Mouse (Mus musculus): ENCODE measurements at regions not wholly inside any gene's neighbourhood (a gene's known extent, or its start where the extent isn't known, plus 50 kb on each side); places are given as distances from the start of the nearest gene placed in this dataset.

DNA sequence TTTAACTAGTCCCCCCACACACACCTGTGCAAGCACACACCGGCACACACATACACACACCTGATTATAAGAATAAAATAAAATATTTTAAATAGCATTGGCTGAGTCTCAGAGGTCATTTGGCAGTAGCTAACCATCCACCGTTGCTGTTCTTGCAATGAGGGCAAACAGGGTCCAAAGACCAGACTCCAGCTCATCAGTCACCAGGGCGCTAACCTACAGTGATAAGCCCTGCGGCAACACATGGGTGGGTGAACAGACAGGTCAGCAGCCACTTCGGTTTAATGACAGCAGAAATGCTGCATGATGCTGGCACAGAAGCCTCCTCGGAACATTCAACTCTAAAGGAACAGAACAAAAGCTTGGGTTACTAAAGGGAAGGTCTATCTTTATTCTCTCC lies 54.9 kb downstream of the Tas2r134 start:
- DNase-seq: no peak

DNA sequence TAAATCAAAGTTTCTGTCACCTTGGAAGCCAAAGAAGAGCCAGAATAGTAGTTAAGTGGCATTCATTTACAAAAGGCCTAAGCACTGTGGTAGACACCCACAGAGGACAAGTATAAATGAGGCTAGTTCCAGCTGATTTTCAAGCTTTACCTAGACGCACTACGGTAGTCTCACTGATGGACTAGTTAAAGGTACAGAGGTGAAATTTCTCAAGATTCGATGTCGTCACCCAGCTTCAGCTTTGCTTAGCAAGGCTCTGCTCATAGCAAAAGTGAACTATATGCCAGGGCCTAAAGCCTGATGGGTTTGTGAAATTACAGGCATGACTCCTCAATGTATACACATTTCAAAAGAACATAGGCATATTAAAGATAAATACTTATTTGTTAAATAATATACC lies 55.4 kb downstream of the Tas2r134 start:
- no peak for DNase-seq

DNA sequence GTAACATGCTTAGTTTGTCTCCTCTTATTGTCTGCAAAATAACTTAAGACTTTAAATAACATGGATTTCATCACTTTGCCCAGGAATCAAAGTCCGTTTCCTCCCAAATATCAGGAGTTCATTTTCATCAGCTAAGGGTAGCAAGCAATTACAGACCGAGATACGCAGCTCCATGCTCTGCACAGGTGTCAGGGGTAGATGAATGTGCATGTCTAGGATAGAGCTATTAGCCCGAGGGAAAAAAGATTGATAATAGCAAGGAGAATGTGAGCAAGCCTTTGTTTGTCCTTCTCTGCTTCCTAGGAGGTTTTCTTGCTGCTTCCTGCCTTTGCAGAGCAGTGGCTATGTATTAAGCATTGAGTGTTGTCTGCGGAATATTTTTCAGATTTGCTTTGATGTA lies 77.8 kb downstream of the Tas2r134 start:
- no peak for DNase-seq

DNA sequence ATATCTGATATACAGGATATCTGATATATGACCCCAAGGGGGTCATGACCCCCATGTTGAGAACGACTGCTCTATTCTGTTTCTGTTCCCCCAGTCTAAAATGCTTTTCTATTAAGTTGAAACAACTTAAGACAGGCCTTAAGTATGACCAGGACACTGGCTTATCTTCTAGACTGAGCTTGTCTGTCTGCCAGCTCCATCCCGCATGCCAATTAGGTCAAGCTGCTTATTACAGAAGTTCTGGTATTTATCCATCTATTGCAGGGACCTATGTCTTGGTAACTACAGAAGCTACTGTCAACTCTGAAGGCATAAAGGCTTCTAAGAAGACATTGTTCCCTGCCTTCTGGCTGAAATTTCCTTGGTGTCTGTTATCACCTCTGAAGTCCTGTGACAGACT lies 81.4 kb downstream of the Tas2r134 start:
- DNase-seq: peak; percentile 42 to 61

DNA sequence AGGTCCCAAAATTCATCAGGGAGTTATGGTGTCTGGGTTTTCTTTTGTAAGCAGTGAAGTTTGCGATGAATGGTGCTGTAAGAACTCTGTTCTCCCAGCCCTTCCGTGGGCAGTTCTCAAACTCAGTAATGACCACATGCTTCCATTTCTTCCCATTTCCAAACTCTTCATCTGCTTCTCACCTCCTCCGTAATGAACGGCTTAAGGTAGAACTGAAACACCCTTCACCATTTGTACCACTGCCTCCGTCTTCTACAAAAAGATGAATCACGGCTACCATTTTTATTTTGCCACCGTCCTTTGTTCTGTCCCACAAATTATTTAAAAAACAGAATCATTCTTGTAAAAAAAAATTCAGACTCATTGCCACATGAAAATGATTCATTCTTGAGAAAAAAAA lies 85.3 kb downstream of the Tas2r134 start:
- DNase-seq: no peak

DNA sequence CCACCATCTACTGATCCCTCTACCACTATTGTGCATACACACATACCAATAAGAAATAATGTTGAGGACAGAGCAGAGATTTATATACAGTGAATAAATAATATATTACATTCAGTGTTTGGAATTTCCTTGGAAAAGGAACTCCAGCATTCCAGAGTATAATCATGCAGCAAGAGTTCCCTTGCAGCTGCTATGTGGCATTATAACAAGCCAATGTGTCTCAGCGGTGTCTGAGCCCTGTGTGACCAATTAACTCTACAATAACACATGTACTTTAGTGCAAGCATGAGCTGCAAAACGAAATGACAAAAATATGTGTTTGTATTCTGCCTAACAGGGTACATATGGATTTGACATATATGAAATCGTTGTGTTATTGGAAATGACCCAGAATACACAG lies 103.5 kb downstream of the Tas2r134 start:
- no peak for DNase-seq

DNA sequence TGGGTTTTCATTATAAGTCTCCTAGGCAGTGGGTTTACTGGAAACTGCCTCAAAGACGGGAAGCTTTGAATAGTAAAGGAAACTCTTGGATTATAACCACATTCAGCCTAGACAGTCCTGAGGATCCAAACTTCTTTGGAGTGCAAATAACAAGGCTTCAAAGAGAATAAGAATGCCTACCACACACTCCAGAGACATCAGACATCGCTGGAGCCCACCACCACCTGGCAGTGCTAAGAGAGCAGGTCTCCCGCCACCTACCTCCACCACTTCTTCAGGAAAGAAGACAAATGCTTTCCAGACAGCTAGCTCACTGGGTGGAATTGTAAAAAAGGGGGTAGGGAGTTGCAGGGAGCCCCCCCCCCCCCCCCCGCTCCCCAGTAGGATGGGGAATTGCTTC lies 104.4 kb downstream of the Tas2r134 start:
- no peak for DNase-seq

DNA sequence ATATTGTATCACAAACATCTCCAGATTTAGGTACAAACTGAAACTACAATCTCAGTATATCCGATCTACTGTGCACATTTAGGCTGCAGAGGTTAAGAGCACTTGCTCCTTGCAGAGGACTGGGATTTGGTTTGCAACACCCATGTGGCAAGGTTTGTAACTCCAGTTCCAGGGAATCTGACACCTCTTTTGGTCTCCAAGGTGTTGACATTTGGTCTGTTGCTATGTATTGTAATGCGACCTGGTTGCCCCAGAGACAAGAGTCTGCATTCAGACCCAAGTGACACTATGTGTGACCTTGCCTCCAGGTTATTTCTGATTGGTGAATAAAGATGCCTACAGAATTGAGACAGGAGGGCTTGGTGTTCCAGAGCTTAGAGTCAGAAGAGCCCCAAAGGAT lies 105.0 kb downstream of the Tas2r134 start:
- no peak for DNase-seq

DNA sequence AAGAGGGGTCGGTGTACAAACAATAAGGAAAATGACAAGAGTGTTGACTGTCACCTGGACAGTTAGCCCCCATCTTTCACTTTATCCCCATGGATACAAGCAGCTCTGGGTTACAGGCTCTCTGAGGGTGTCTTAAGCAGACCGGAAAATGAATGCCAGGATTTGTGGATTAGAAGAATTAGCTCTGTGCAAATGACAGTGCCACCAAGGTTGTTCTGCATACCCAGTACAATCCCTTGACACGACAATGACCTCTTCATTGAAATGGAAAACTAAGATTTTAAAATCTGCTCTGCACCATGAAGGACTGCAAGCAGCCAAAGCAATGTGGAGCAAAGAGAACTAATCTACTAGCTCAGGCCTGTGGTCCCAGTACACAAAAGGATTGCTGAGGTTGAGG lies 105.9 kb downstream of the Tas2r134 start:
- no peak for DNase-seq

DNA sequence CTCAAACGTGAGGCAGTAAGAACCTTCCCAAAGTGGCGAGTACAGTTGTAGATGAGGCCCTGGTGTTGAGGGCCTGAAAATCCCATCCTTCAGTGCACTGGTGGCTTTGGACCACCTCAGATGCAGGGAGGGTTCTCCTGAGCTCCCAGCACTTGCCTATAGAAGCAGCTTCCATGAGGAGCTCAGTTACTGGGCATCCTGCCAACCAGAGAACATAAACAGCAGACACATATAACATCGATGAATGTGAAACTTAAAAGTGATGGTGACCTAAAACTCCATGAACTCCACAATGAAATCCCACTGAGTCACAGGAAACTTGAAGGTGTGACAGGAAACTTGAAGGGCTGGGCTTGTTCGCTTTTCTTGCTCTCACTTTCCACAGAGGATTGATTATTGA lies 109.1 kb downstream of the Tas2r134 start:
- DNase-seq: no peak

DNA sequence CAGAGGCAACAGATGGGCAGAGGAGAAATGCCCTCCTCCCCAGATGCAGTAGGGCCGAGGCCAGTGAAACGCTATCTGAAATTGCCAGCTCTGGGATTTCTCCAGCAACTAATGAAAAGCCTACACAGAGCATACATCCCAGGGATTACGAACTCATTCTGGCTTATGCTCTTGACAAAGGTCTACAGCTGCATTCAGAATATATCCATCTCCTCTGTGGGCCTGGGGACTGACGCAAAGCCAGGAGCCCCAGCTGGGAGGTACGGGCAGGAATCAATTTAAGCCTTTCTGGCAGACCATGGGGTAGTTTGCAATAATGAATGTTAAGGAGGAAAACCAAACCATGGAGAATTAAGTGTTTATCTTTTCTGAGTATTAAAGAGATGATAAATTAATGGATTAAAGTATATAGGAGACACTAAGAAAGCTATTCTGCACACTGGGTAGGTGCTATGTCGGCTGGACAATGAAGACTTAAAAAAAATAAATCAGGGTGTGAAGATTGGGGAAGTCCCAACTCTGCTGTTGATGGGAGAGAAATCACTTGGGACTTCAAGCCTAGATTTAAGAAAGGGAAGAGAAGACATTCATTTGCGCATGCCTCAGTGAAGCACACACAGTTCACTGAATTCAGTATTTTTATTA lies 120.5 kb downstream of the Tas2r134 start:
- peak; percentile 28 to 58 for DNase-seq

DNA sequence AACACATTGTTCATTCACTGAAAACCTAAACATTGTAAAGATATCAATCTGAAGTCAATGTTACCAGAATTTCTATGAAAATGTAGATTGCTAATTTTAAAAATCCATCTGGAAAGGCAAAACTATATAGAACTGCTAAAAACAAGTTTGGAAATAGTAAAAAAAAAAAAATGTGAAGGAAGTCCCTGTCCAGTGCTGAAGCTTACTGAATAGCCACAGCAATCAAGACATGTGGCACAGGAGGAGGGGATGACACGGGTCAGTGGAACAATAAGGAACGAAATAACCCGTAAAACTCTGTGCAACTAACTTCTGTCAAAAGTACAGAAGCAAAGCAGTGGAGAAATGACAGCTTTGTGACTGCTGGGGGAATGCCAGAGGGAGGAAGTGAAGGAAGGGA lies 121.9 kb downstream of the Tas2r134 start:
- DNase-seq: no peak

DNA sequence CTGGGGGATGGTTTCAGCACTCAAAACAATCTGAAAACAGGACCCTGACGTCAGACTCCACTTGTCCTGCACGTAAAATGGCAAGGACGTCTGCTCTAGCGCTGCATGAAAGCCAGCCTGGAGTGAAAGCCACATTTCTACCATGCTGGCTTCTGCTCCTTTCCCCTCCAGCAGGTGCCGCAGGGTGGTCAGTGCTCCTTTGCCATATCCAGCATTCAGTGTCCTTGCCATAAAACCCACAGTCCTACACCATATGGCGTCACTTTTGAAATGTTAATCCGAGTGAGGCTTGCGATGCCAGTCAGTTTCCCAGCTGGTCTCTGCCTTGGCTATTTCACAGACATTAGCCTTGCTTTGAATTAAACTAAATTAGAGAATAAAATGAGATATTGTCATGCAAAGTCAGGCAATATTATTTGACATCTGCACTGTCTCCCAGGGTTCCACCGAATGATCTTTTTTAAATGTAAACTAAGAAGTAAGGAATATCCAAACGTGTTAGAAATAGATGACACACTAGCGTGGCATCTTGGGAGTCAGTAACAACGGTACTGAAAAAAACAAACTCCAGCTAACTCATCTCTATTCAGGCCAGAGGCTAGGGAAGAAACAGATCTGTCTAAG lies 125.7 kb downstream of the Tas2r134 start:
- peak; percentile 73 to 86 for DNase-seq

DNA sequence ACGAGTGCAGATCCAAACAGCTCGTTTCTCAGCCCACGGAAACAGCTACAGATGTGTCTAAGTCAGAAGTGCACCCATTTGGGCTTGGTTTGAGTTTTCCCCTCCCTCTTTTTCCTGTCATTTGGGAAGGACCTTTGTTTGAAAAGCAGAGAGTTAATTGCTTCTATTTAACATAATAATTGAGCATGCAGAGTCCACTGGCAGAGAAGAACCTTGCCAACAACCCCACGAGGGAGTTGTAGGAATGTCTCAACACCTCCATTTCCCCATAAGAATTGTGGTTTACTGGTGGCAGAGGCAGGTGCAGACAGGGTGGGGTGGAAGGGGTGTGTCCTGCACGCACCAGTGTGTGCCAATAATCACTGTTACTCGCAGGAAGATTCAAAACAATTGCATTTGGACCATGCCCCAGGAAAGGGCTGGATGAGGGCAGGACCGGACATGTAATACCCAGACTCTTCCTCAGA lies 126.3 kb downstream of the Tas2r134 start:
- DNase-seq: peak; percentile 23 to 29

DNA sequence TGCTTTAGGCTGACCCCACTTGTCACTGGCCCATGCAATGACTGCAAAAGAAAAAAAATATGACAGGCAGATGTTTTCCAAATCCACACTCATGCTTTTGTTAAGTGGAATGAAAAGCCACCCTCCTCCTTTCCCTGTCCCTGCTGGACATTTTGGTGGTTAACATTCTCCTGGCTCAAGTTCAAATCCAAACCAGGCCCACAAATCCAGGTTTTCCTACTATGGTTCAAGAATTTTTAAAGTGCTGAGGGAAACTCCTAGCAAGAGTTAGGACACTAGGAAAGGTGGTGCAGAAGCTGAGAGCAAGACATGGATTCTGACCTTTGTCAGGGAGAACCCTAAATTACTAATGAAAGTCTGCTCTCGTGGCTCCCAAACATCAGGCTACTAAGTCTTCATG lies 130.1 kb downstream of the Tas2r134 start:
- DNase-seq: no peak

DNA sequence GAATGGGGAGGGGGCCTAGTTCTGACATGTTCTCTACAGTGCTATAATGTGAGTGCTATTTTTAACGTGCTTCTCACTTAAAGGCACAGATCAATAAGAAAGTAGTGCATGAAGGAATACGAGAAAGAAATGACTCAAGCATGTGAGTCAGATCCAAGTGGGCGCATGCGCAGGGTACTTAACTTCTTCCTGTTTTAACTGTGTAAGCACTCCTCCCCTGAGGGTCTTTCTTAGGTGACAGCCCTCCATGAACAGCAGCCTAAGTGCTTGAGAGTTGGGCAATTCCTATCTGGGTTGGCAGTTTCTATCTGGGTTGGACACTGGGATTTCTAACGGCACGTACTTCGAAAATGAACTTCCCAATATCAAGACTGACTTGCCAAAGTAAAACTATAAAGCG lies 130.8 kb downstream of the Tas2r134 start:
- DNase-seq: no peak

DNA sequence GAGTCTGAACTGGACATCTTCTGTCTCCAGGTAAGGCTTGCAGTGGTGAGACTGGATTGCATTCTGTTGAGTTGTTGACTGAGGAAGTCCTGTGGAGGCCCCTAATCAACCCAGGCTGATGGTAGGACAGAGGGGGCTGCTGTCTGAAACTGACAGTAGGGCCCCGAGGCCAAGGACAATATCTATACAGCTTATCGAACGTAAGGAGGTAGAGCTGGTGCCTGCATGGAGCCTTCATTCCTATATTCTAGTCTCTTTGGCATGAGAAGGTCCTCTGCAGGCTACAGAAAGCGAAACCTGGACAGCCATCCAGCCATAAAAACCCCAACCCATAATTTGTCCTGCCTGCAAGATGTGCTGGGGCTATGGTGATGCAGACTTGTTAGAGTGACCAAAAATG lies 135.6 kb downstream of the Tas2r134 start:
- DNase-seq: no peak

DNA sequence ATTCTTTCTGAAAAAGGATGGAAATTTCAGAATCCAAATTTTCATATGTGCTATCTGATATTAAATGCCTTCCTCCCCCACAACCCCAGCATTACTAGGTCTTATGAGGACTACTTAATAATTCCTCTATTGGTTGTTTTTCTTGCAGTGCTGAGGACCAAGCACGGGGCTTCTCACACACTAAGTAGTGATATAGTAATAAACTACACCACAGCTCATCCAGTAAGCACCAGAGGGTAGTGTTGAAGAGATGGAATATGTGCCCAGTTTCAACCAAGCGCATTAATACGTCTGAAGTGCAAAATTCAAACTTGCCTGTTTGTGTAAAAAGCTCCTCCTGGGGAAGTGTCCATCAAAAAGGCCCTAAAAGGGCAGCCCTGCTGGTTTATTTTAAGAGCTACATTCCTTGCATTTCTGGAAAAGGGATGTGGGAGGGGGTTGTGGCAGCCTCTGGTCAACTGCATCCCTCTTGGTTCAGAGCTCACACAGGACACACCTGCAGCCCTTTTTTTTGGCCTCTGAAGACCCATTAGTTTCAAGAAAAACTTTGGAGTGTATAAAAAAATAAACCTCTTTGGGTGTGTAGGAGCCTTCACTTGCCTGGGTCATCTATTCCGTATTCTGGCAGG lies 140.3 kb downstream of the Tas2r134 start:
- no peak for DNase-seq

DNA sequence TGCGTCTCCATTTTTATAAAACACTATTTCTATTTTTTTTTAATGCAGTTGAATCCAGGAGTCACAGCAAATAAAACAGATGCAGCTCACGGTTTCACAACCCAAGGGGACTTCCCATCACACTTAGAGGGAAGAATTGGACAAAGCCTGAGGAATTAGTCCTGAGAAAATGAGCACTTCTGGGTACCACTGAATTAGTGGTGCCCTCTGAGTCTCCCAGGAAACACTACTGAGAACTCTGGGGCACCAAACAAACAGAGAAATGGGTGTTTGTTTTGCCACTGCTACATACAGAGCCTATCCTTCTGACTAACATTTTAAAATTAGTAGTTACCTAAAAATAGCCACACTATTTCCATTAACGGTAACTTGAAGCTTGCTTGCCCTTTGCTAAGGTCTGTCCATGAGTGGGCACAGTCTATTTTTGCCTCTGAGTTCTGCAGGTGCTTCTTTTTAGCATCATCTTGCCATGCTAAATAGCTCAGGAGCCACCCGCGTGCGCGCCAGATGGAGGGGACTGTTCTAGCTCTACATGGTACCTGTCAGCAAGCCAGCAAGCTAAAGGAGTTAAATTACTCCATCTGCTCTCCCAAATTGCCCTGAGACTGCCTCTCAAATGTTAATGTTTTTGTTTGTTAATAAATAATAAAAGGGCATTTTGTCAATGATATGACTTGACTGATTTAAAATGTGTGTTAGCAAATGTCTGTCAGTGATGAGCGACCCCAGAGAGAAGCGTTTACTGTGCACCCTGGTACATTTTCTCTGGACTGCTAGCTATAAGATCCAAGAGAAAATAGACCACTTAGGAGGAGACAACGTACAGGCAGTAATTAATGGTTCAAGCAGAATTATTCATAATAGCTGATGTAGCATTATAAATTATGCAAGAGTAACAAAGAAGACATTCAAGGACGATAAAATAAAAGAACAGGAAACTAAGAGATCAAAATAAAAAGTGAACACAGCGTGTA lies 141.3 kb downstream of the Tas2r134 start:
- peak; percentile 98 to 99 for DNase-seq

DNA sequence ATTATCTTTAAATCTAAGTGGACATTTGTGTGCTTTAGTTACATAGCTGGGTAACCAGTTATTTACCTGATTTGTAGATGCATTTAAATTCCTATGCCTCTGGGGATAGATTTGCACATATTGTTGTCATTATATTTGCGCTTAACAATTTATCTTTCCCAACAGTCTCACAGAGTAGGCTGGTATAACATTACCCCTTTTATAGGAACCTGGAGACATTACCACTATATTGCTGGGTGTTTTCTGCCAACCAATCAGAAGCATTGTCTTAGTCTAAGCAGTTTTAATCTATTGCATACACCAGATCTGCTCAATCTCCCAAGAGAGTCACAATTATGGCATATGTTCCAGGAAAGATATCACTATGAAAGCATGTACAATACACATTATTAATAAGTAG lies 149.8 kb downstream of the Rbm43 start:
- no peak for DNase-seq

DNA sequence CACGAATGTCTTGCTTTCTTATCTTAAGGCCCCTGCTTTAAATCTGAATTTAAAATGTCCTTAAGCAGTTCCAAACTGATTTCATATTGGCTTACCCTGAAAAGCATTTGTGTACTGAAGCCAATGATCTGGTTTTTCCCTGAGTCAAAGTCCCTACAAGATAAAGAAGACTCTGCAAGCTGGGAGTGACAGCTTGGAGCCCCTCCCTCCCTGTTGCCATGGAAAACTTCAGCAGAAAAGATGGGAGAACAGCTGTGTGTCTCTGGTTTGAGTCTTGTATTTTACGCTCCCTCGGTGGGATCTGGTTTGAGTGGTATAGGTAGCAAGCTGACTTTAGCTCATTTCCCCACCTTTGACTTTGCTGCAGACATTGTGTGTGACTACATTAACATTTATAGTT lies 146.1 kb downstream of the Rbm43 start:
- peak in 1 of 2 experiments; percentile 10 for DNase-seq

DNA sequence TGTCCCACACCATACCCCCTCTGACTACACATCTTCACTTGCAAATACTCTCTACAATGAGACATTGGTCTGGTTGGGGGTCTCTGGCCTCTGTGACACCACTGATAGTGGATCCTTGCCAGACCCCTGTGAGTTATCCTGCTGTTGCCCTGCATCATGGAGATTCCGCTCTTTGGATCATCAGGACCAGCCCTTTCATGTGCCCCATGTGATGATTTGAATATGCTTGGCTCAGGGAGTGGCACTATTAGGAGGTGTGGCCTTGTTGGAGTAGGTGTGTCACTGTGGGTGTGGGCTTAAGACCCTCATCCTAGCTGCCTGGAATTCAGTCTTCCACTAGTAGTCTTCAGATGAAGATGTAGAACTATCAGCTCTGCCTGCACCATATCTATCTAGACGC lies 141.7 kb downstream of the Rbm43 start:
- peak; percentile 10 for DNase-seq

DNA sequence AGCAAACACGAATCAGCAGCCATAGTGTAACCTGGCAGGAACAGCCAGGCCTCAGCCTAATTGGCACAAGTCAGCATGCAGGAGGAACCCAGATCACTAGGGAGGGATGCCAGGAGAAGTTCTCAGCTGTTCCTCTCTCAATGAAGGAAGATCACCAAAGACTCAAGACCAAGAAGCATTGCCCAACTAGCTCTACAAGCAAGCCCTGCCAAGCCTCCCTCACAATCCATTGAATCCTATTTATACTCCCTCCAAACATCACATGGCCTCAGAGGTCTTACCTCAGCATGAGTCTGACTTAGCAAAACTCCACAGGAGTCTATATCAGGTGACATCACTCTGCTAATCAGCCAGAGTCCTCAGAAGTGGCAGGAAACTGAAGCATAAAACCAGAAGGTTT lies 135.1 kb downstream of the Rbm43 start:
- DNase-seq: no peak

All from cerebellum, postnatal 10 days (tissue).